Mouse (Mus musculus) heart, adult 11 months (tissue): ENCODE data around the gene Plcb1.
"Not testable (repeated sequence)": the region's sequence is repeated elsewhere in the genome, so short reads cannot be mapped to it uniquely, and the experiment has no call there.

Experiments
- DNase-seq: peaks from one replicate; pipeline ENCODE4 v3.0.0; 2022

Plcb1 gene

DNA sequence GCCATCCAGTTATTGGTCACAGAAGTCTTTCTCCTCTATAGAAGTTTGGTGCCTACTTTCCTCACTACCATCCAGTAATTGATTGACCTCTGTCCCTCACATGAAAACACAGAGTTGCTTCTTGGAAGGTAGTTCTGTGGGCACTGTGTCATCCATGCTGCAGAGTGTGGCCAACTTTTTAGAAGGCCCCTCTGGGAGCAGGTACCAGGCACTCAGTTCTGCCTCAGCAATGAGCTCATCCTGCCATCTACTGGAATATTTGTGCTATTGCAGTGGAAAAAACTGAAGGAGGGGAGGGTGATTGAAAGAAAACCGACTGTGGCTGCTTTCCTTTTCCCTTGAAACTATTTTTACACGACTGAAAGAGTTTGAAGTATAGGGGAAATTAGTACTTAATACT lies 542.9 kb downstream of the Plcb1 start:
- no peak for DNase-seq

DNA sequence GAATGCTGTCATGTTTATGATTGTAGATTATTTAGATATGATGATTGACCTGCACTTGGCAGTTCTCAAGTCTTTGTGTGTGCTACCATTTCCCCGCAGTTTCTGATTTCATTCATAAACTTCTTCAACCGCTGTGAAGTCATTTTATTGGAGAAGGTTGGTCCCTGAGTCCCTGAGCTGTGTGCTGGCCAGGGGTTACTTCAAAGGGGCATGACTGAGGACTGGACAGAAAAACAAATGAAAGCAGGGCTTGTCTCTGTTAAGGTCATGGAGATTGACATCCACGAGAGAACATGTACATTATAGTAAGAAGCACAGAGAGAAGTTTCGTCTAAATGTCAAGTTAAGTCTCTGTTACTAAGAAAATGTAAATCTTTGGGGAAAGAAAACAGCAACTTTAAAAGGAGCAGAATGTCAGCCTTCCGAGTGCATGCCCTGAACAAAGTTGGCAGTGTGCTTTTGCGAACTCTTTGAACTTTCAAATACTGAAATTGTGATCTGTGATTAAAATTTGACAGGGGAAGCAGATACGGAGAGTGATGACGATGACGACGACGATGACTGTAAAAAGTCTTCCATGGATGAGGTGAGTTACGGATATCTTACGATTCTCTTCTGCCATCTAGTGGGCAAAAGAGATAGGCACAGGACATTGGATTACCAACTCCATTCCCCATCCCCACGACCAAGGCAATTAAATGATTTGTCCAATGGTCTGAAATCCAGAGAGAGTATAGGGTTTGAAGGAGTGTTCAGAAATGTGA lies 544.1 kb downstream of the Plcb1 start:
- DNase-seq, result no peak

DNA sequence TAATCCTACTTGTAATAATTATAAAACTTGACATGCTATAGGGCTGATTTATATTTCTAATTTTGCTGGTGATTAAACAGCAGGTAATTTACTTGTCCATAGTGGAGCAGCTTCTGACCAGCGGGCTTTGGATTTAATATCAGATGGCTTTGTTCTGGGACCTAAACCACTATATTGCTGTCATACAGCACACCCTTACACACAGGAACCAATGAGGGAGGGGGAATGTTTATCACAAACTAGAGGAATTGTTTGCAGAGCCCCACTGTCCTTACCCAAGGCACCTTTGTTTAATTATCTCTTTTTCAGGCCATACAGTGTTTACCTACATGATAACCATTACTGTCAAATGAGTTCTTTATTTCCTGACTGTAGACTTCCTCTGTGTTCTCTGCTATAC lies 546.0 kb downstream of the Plcb1 start:
- DNase-seq, result no peak

DNA sequence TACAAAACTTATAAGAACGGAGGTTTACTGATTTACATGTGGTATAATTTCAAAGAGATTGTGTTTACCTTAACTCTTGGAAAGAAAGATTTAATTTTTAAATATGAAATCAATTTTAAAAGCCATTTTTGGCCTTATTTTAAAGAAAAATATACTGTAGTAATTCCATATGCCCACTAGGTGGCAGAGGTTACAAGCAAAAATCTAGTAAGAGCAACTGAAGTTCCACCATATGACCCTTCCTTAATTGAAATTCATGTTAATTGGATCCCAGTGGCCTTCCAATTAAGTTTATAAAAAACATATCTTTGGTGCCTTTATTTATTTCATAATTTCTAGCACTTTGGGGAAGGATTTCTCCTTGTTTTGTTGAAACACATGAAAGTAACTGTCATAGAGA lies 570.4 kb downstream of the Plcb1 start:
- no peak for DNase-seq

DNA sequence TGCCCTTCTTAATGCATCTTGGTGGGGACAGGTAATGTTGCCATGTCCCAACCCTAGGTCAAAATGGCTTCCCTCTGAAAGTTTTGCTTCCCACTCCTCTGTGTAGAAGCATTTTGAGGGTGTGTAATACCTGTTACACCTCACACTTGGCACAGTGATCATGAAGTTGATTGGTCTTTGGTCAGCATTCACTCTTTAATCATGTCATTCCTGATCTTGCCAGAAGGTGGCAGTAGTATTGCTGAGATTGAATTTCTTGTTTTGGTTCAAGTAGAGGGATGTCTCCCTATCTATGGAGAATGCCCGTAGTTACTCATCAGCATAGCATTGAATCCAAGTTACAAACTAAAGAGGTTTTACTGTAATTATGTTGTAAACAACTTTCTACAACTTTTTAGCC lies 575.9 kb downstream of the Plcb1 start:
- DNase-seq, result no peak

DNA sequence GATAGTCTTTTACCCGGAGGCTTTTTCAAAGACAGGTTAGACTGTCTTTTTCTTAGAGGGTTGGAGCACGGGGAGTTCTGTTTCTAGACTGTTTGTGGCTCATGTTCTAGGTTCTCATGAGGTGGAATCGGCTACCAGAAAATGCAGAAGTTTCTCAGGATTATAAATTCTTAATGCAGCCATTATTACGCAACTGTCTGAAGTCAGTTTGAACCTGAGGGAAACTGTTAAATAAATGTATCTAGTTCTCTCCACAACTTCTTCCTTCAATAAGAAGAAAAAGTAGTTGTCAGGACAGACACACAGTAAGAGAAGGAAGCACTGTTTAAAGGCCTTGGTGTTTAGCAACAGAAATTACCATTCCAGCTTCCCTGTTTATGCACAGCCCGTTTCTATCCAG lies 577.1 kb downstream of the Plcb1 start:
- no peak for DNase-seq

DNA sequence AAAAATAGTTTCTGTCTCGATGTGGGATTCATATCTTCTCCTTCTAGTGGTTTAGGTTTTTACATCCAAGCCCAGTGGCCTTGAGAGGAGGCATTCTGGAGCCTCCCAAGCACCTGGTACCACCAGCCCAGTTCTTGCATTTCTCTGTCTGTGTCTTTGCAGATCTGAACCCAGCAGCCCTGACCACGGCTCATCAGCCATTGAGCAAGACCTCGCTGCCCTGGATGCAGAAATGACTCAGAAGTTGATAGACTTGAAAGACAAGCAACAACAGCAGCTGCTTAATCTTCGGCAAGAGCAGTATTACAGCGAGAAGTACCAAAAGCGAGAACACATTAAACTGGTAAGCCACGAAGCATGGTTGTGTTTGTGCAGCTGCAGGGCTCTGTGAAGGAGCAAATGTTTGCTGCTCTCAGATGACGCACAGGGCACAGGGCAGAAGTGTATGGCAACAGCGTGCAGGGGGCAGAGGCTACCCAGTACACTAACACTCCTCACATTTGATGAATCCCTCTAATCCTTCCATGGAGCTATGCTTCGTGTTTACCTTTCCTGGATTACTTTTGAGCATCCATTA lies 584.5 kb downstream of the Plcb1 start:
- DNase-seq, result no peak

DNA sequence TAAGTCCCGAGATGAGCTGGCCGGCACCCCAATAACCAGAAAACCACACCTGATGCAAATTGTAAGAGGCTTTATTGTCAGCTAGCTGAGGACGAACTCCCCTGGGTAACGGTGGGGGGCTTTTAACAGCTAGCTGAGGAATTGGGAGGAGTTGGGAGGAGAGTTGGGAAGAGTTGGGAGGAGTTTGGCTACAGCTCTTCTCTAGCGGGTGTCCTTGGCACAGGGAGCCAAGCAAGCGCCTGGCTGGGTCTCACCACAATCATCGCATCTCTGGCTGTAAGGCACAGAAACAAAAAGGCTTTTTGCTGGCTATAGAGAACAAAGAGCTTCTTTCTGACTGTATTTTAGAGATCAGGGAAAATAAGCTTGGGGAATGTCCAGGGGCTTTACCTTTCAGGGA lies 594.9 kb downstream of the Plcb1 start:
- not testable (repeated sequence) for DNase-seq

DNA sequence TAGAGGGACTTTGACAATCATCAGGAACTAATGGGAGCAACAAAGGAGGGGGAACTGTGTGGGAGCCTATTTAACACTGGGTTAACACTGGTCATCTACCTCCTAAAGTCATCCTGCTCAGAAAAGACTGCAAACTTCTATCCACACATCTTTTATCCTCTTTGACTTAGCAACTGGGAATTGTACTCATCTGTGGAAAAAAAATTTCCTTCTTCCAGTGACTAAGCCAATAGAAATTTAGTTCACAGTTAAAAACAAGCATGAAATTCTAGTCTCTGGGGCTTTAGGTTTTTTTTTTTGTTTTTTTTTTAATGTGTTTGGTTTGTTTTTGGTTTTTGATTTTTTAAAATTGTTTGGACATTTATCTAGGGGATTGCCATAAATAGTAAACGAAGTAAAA lies 595.5 kb downstream of the Plcb1 start:
- no peak for DNase-seq

DNA sequence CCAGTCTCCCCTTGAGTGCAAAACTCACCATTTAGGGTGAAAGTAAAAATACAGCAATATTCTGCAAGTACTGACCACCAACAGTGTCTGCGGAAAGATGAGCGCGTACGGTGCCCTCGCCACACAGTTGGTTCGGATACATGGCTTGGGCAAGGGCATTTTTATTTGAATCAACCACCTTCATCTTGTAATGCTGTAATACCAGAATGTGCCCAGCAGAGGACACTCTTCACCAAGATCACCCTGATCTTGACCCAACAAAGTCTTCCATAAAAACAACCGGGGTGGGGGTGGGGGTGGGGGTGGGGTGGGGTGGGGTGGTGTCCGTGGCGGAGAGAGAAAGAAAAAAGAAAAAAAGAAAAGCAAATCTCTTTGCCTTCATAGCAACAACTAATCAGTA lies 602.1 kb downstream of the Plcb1 start:
- no peak for DNase-seq

DNA sequence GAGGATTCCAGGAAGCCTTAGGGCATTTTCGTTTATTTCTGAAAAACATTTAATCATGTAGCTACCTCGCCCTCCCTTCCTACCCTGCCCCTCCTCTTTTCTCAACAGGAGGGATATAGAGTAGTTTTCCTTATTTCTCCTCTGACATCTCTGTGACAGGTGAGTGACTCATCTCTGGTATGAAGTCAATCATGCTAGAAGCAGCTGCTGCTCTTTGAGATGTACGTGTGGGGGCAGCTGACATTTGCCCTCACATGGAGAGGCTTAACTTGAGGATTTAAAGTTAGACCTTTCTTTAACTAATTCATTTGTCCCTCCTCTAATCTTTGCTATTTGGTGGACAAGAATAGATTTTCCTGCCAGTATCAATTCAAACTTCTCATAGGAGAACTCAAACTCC lies 608.8 kb downstream of the Plcb1 start:
- no peak for DNase-seq

DNA sequence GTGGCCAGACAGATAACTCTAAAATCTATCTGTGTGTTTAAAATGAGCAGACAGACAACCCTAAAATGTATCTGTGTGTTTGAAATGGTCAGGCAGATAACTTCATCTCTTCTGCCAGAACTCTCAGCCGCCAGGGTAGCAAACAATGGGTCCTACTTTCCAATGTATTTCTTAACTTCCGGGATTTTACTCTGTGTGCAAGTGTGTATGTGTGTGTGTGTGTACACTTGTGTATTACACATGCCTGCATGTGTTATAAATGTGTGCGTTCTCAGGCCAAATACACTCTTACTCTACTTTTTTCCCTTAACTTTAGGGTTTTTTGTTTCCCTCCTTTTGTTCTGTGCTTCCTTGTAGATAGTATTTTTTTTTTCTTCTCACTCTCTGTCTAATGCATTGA lies 610.5 kb downstream of the Plcb1 start:
- no peak for DNase-seq

DNA sequence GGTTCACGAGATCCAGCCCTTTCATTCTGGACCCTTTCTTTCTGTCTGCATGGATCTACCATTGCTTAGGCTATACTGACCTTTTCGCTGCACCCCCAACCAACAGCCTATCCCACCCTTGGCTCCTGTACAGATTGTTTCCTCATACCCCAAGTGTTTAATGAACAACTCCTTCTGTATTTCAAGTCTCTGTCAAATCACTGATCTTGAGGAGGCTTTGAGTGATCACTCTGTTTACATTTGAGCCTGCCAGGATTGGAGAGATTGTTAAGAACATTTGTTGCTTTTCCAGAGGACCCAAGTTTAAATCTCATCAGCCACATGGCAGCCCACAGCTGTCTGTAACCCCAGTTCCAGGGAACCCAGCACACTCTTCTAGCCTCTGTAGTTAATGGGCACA lies 612.1 kb downstream of the Plcb1 start:
- DNase-seq, result no peak

DNA sequence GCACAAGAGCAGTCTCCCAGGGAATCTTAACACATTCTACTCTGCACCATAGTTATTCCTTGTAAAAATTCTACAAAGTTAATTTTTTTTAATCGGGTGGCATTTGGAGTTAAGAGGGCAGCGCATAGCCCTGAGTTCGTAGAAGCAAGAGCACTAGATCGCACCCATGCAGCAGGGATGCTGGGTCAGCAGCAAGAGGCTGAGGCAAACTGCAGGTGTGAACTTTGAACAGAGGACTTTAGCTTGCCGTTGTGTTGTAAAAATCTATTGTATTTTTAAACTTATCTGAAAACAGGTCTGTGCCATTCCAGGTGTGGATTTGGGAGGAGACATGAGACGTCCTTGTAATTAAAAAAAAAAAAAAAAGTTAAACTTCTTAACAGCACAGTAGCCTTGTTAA lies 613.9 kb downstream of the Plcb1 start:
- DNase-seq, result no peak

DNA sequence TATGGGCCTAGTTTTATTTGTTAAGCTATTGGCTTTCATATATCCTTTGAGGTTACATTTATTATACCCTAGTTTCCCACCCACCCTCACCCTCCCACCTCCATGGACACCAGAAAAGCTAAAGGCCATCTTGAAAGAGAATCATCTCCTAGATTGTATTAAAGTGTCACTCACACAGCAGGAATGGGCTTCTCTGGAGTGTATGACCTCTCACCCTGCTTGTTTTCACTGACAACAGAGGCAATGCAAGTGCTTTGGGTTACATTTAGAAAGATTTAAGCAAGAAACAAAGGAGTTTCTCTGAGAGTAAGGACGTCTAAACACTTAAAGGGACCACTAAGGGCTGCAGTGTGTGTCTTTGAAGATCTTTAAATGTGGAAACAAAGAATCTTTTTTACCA lies 617.0 kb downstream of the Plcb1 start:
- DNase-seq, result no peak

DNA sequence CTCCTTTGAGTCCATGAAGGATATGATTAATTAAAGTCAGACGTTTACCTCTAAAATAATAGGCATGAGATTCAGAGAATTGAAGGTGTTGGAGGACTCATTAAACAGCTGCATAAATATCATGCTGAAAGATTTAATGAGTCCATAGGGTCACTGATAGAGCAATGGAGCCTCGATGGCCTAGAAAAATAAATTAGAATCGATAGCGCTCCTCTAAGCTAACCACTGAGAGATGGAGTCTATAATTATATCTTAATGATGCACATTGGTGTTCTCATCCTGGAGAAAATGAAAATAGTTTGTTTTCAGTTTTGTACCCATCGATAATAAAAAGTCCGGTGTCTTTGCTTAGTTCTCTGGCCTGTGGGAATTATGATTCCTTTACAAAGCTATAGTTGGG lies 617.5 kb downstream of the Plcb1 start:
- no peak for DNase-seq

DNA sequence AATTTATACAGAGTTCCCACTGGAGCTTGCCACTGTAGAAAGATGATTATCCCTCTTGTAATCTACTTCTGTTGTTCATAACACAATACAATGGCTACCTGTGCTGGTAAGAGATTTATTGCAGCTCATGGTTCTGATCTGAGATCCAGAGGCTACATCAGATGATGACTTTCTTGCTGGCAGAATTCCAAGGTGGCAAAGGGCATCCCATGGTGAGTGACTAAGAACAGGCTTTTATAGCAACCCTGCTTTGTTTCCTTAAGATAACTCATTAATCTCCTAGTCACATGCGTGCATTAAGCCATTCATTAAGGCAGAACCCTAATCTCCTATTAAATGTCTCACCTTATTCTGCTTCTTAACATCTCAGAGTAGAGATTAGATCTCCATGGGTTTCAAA lies 618.2 kb downstream of the Plcb1 start:
- DNase-seq, result no peak

DNA sequence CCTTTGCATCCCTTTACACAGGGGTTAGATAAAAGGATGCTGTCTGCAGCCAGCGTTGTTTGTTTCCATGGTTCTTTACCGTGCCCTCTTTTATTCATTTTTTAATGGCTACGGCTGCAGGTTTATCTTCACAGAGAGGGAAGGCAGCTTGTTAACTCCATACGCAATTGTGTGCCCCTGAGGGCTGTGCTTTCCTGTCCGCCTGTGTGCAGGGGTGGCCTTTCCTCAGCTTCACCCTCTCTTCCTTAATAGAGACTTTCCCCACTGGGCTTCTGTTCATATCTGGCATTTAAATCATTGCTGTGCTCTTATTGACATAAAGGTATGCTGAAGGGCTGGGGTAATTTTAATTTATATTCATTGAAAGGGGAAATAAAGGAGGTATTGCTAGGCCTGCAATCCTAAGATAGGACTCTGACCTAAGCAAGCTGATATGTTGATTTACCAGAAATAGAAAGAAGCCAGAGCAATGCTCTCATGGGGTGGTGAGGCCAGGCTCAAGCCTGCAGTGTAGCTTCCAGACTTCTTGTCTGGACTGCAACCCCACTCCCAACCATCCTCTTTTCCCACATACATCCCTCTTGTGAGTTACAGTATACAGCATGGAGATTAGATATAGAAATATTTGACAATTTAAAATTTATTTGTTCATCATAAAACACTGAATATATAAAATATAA lies 623.7 kb downstream of the Plcb1 start:
- no peak for DNase-seq

DNA sequence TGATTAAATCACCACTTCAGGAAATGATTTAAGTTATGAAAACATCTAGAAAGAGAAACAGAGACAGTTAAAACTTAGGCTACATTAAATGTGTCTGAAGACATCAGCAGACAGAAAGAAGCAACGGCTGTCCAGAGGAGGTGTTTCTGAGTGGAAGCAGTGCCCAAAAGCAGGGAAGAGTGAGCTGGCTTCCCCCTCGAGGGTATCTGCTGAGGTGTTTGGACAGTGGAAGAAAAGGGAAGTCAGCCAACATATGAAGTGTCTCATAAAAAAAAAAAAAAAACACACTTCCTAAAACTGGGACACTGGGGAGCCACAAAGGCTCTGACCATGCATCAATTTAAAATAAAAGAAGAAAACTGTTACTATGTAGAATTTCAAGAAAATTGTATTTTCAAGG lies 625.8 kb downstream of the Plcb1 start:
- no peak for DNase-seq

DNA sequence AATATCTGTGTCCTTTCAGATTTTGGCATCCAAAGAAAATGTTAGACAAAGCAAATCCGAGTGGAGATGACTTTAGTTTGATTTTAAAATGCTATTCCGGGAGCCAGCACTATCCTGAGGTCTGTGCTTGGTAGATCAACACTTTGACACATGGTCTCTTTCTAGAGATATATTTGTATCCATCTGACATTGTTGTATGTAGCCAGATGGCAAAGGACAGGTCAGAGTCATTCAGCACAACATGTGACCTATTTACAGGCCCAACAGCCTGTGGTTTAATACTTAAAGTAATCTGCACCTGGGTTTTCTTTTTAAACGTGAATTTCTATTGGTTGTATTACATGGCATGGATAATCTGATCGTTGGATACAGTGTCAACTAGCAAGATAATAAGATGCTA lies 629.3 kb downstream of the Plcb1 start:
- no peak for DNase-seq

DNA sequence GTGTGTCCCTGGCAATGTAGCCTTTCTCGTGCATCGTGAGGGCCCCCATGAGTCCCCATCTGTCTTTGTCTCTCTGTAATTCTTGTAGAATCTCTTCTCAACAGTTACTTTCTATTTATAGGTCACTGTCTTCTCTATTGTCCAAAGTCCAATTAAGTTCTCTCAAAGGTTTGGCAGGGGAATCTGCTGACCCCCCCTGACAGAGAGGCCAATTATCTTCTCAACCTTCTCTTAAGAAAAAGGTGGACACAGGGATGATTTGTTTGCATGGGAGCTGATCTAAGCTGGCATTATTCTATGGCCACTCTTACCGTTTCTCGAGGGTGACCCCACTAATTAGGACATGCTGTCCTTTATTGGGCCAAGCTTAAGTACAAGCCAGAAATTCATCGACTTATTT lies 633.4 kb downstream of the Plcb1 start:
- peak; percentile 80 for DNase-seq

DNA sequence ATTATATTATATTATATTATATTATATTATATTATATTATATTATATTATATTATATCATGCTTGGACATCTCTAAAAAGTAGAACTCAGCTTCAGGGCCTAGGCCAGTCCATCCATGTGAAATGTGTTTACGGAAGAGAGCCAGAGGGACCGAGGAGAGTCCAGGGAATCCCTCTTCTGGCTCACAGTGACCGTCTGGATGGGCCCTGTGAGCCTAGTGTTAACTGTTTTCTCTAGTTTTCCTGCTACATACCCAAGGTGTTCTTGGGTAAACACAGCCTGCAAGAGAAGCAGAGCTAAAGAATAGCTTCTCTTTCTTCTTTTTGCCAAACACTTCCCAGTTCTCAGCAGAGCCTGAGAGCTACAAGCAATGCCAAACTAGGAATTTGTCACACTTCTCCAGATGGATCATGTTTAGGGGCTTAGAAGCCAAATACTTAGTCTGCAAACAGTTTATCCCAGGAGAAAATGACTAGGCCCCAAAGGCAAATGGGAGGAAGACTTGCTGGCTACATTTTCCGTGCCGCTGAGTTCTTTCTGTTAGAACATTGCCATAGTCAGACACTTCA lies 649.2 kb downstream of the Plcb1 start:
- peak; percentile 93 for DNase-seq

DNA sequence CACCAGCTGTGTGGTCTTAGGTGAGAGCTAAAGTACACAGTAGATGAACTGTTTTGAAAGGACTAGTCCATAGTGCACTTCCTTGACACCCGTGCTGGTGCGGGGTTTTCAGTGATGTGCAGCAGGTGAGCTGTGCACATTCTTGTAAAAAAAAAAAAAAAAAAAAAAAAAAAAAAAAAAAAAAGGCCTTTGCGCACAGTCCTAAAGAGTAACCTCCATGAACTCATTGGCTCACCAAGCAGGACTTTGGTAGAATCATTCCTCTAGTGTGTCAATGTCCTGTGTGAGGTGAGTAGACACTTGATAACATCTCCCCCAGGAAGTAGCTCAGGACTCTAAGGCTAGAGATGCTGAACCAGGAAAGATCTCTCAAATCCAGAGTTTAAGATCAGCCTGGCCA lies 653.2 kb downstream of the Plcb1 start:
- no peak for DNase-seq
